Mouse (Mus musculus): ENCODE measurements around the gene Nek9. TPM values are rescaled to one million over a fixed set of nuclear protein-coding genes. Genes with fewer than 3 reads are reported as not detected.
"Not testable (repeated sequence)": the region's sequence is repeated elsewhere in the genome, so short reads cannot be mapped to it uniquely, and the experiment has no call there.

Gene Nek9
- polyA plus RNA-seq, 1 experiment, result 15.3 TPM

DNA sequence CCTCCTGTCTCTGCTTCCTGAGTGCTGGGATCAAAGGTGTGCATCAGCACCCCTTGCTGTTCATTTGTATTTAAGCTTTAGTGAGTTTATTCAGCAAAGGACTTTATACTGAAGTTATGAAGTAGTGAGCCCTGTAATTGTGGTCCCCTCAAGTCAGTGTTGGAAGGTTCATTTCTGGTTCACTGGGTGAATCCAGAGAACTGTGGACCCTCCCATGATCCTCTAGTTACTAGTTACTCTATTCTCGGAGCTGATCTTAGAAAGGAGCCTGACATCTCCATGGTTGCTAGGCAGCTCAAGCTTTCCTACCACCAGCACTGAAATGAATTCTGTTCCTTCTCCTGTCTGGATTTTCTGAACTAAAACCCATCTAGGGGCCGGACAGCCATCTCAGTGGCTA, 43.7 kb downstream of the Nek9 start:
- no peak for DNase-seq (ENCODE audit: low read depth, low spot score)
- 92% methylated on average over 2 of the region's 2 CpGs for WGBS

DNA sequence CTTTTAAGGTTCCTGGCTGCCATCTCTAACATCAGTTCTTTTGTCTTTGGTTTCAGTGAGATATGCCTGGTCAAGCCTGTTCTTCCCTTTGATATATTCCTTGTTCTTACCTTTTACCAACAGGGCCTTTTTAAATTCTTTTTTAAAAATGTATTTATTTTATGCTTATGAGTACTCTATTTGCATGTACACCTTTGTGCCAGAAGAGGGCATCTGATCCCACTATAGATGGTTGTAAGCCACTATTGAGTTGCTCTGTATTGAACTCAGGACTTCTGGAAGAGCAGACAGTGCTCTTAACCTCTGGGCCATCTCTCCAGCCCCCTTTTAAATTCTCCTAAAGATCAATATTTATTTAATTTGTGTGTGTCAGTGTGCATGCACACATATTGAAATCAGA, 46.3 kb downstream of the Nek9 start:
- DNase-seq (ENCODE audit: low read depth, low spot score), result no peak

DNA sequence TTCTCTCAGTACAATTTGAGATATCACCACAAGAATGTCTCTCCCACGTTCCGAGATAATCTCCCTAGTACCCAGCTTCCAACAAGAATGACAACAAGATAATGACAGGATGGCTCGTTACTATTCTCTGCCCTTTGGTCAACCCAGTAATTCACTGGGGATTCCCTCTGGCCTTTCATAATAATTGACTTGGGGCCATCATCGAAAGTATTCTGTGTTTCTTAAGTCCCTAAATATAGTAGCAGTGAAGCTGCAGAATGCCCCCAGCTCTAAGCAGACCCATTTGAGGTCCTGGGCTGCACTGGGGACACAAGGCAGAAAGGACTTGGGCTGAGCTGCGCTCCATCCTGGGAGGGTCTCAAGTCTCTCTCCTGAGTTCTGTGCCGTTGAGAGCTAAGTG, 46.9 kb downstream of the Nek9 start:
- 75% methylated on average over 6 of the region's 6 CpGs for WGBS
- no peak for DNase-seq (ENCODE audit: low read depth, low spot score)

DNA sequence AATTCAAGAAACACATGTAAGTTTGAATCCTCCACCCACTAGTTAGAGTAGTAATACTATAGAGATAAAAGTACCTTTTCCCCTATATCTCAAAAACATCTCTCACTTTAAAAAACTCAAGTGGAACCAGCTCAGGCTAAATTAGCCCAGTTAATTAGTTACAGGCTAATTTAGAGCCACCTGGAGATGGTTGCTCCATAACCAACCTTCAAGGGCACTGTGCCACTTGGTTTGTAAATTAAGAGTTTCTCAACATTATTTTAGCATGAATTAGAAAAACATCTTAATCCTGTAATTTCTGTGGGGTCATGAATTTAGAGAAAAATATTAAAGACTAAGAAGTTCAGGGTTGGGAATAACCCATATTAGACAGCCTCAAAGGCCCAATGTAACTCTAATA, 47.6 kb downstream of the Nek9 start:
- DNase-seq (ENCODE audit: low read depth, low spot score), result no peak

DNA sequence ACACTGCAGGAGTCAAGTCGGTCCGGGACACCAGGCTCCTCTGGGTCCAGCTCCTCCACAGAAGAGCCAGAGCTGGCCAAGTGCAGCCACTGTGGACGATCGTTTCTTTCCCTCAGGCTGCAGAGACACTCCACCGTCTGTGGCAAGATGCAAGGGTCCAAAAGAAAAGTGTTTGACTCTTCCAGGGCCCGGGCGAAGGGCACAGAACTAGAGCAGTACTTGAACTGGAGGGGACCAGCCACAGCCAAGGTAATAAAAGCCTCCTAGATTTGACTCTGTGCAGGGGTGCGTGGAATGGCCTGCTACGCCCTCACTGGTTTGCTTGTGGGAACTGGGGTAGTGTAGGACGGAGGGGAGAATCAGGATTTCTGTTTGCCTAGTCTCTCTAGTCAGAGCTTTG, 48.5 kb downstream of the Nek9 start:
- WGBS, result 79% methylated on average over 10 of the region's 10 CpGs
- no peak for DNase-seq (ENCODE audit: low read depth, low spot score)

DNA sequence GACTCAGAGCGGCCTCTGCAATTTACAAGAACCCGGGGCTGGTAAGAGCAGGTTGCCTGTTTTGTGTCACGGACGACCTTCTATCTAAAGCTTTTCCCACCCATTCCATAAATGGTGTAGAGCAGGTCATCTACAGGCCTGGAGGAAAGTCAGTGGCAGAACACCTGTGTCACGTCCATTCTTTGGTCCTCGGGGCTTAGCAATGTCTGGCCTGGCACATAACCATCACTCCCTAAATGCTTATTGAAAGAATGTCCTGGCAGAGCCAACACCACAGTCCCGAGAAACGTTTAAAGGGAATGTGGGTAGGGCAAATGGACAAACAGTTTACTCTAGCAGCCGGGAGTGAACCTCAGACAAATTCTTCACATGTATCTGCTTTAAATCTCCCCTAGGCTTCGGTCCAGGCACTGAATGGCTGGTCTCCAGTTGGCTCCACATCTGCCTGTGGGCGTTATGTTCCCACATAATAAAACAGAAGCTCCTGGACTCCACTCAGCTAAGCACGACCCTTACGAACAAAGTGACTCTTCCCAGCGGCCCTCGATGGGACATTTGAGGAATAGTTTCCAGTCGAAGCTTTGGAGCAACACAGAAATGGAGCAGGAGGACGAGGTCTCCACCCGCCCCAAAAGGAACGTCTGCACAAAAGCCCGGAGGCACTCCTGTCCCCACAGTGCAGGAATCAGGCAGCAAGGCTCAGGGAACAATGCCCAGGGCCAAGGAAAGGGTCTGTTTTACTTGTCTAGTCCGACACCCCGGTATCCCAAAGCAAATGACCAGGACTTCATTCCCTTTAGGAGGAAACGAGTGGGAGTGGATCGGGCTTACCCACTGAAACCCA, 49.8 kb downstream of the Nek9 start:
- no peak for DNase-seq (ENCODE audit: low read depth, low spot score)
- whole genome bisulfite sequencing, result 44% methylated on average over 24 of the region's 24 CpGs

DNA sequence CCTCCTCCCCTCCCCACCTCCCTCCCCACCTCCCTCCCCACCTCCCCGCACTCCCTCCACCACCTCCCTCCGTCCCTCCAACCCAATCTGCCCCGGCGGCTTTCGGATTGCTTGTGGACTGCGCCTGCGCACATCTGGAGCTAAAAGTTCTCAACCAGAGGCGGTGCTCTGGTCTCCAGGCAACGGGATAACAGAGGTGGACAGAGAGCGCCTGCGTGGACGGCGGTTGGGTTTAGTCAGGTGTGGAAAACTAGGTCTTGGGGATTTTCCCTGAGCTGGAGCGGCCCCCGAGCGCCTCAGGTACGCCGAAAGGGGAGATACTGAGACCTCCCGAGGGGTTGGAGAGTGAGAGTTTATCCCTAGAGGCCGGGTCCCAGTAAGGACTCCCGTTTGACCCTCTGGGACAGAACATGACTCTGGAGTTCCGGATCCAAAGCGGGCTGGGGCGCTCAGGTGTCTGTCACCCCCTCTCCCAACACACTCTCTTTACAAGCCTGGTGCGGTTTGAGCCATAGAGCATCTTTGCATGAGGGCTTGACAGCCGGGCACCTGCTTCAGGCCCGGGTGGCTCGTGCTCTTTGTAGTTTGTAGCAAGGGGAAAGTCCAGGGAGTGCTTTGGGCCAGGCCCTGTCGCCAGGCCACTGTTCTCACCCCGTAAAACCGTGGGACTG, 50.5 kb downstream of the Nek9 start, which contains the start of gene Zc2hc1c:
Zc2hc1c (plus strand) TSS at position 106 of the 671 bp plus-strand sequence.
- peak; percentile 76 for DNase-seq (ENCODE audit: low read depth, low spot score)
- 3% methylated on average over 30 of the region's 31 CpGs for WGBS

DNA sequence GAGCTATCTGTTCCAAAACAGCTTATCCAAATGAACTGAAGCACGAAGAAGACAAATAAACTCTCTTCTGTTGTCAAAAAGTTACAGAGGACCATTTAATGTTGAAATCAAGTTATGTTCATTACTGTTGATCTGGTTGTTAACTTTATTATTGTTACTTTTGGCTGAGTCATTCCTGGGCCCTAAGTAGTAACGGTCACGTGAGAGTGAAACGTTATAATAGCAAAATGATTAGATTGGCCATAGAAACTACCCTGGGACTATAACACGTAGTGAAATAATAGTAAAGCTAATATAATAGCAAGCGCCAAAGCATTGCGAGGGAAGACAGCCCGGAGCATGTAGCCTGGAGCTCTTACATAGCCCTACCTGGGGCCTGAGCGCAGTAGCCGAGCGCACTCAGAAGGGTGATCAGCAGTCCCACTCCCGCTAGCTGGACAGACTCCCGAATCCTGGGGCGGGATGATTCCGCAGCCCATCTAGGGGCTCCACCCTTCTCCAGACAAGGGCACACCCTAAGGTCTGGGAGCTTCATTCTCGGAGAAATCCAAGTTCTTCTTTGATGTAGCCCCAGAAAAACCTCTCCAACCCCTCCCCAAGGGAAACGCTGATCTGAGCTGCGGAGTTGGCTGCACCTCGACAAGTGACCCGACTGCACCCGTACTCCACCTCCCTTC, 51.2 kb downstream of the Nek9 start, which contains the start of gene Acyp1:
Acyp1 (minus strand) TSS at position 630 of the 677 bp plus-strand sequence.
- no peak for DNase-seq (ENCODE audit: low read depth, low spot score)
- WGBS, result 7% methylated on average over 21 of the region's 21 CpGs

DNA sequence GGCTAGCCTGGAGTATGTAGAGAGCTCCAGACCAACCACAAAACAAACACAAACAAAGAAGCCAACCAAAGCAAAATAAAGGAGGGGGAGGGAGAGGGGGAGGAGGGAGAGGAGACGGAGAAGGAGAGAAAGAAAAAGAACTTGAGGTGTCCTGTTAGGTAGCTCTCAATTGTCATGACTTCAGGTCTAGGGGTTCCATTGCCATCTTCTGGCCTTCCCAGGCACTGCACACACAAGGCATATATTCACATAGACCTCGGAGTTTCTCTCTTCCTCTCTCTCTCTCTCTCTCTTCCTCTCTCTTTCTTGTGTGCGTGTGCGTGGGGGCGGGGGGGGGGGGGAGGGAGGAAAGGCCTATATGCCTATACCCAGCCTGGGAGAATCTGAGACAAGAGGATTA, 52.2 kb downstream of the Nek9 start:
- WGBS, result 56% methylated on average over 2 of the region's 5 CpGs
- DNase-seq (ENCODE audit: low read depth, low spot score), result no peak

DNA sequence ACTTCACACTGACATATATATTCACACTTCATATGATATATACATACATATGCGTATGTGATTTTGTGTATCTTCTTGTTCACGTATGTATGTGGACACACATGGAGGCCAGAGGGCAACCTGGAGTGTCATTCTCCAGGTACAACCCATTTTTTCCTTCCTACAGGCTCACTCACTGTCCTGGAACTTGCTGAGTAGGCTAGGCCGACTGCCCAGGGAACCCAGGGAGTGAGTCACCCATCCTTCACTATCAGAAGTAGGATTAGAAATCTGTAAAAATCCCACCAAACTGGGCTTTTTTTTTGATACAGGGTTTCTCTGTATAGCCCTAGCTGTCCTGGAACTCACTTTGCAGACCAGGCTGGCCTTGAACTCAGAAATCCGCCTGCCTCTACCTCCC, 54.2 kb downstream of the Nek9 start:
- WGBS, result 83% methylated on average over 4 of the region's 4 CpGs
- no peak for DNase-seq (ENCODE audit: low read depth, low spot score)

DNA sequence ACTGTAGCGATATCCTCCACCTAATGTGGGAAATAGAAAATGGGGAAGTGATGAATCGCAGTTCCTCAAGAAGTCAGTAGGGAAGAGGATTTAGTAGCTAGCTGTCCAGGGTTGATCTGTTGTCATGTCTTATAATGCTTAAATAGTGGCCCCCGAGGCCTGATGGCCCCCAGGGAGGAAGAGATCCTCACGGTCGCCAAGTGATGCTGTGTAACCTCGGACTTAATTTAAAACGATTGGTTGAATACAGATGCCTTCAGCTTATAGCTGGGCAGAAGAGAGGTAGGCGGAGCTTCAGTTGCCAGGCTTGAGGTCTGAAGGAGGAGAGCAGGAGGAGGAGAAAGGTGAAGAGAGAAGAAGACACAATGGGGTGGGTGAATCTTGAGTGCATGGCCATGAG, 54.8 kb downstream of the Nek9 start:
- DNase-seq (ENCODE audit: low read depth, low spot score), result no peak
- WGBS, result 67% methylated on average over 8 of the region's 8 CpGs

DNA sequence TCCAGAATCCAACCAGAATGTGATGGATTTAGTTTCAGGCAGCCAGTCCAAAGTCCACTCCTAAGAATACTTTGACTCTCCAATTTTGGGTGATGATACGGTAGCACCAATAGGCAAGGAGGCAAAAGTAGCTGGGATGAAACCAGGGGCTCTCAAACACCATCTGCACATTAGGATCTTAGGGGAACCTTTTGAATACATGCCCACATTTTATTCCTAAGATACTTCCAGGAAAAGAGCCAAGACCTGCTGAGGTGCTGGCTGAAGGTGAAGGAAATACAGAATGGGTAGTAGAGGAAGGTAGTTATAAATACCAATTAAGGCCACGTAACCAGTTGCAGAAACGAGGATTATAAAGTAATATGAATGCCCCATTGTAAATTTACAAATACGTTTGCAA, 57.4 kb downstream of the Nek9 start:
- not testable (repeated sequence) for DNase-seq (ENCODE audit: low read depth, low spot score)
- 56% methylated on average over 2 of the region's 4 CpGs for WGBS

DNA sequence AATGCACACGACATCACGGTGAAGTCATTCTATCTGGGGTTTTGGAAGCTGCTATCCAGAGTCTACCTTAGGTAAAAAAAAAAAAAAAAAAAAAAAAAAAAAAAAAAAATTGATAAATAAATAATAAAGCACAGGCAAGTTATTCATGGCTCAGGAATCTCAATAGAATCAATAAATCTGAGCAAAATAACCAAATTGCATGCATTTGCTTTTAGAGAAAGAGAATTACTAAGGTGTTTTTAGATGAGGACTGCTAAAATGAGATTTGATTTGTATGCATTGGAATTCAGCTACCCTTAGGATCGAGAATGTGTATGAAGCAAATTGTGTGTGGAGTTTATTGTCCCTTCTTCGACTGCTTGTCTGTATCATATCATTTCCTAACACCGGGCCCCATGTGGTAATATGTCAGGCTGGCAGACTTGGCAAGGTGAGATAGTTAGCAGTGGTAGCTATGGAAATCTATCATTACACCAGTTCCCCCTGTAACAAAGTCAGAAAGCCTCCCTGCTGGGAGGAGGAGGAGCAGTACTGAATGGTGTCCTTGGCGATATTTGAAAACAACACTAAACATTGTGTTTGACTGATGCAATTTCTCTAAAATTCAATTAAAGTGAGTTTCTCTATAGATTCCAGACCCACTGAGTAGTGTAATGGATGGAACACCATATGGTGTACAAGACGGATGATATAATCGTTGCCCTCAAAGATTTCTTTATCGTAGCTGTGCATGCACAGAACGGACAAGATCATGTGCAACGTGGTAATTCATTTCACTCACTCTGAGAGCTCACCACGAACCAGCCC, 58.1 kb downstream of the Nek9 start:
- WGBS, result 61% methylated on average over 12 of the region's 12 CpGs

DNA sequence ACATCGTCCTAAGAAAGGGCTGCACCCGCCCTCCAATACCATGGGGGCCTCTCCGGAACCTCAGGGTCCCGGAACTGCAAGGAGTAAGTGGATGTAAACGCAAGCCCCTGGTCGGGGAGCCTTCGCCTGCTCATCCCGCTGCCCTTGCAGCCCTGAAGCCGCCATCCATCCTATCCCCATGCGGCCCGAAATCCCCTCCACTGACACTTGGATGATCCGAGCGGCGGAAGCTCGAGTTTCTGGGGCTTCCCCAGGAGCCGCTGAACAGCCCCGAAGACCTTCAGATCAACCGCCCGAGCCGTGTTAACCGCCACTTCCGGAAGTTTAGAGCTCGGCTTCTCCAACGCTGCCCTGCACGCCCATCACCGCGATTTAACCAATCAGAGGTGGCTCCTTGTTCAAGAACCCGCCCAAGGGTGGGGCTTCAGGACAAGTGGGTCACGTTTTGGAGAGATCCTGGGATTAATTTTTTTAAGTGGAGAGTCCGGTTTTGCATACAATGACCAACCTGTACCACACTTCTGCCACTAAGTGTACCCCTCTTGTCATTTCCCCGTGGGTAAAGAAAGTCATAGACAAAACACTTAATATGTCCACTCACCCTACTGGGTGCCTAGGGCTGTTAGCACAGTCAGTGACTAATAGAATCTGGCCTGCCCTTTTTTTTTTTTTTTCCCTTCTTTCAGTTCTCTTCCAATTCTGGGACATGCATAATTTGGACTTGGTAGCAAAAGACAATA, 58.9 kb downstream of the Nek9 start:
- peak; percentile 99 for DNase-seq (ENCODE audit: low read depth, low spot score)
- WGBS, result under 1% methylated on average over 31 of the region's 31 CpGs

More for the DNA sequence above, 58.1 kb downstream of the Nek9 start:
- DNase-seq (ENCODE audit: low read depth, low spot score), result no peak

DNA sequence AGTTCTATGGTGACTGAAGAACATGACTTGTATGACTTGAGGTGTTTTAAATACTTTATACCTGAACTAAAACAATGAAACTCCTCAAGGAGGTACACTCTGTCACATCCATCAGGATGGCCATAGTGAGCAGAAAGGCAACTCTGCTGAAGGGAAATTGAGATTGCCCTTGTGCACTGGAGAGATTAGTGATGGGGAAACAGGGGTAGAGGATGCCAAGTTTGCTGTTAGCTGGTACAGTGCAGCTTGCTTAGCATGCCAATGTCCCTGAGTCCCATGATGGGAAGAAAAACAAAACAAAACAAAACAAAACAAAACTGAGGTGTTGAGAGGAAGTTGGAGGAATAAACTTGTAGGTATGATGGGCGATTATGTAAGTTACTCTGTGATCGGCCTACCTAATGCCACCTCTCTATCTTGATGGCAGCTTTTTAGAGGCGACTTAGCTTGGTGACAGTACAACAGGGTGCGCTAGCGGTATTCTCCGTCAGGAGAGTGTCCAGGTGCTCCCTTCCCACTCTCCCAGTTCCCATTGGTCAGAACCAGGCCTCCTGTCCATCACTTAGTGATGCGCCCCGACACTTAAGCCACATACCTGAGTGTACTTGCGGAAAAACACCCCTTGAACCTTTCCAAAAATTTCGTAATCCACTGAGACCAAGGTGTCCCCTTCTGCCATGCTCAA, 59.6 kb downstream of the Nek9 start:
- no peak for DNase-seq (ENCODE audit: low read depth, low spot score)

DNA sequence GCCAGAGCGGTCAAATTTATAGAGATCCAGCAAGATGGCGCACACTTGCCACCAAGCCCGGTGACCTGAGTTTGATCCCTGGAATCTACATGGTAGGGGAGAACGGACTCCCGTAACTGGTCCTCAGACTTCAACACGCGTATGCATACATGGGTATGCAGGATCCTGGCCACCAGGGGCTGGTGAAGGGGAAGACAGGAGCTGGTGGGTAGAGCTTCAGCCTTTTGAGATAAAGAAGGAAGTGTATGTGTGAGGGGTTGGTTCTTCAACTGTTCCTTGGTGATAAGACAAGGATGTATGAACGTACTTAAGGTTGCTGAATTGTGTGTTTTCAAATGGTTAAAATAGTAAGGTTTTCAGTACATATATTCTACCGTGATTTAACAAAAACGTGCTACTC, 60.2 kb downstream of the Nek9 start:
- no peak for DNase-seq (ENCODE audit: low read depth, low spot score)
- 96% methylated on average over 10 of the region's 10 CpGs for WGBS

More for the DNA sequence above, 59.6 kb downstream of the Nek9 start:
- WGBS, result 2% methylated on average over 10 of the region's 10 CpGs

DNA sequence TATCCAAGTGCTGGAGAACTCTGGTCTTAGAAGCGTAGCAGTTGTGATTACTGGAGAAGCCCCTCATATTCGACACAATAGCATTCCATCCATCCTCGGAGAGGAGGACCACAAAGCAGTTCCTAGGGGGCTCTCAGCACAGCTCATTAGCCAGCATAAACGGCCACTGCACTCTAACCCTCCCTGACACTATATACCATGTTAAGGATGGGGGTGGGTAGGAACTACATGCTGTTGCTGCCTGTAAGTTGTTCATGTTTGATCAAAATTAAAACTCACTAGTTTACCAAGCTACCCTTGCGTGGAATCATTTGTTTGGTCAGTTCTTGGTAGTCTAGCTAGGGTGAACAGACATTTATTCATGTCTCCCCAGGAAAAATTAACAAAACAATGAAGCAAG, 62.9 kb downstream of the Nek9 start:
- DNase-seq (ENCODE audit: low read depth, low spot score), result no peak
- 89% methylated on average over 5 of the region's 5 CpGs for WGBS

DNA sequence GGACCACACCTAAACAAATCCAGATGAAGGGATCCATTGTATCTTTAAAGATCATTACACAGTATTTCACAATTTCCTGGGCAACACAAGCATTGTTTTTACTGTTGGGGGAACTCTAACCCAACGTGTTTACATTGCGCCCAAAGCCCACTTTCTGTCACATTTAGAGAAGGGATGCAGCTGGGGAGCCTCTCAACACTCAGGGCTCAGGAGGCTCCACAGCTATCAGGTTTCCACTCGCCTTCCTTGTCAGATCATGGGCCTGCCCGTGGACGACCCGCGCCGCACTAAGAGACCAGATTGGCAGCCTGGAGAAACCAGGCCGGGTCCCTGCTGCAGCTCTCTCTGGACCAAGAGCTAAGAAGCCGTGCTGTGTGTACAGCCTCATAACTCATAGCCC, 65.7 kb downstream of the Nek9 start:
- 70% methylated on average over 10 of the region's 10 CpGs for WGBS
- no peak for DNase-seq (ENCODE audit: low read depth, low spot score)

DNA sequence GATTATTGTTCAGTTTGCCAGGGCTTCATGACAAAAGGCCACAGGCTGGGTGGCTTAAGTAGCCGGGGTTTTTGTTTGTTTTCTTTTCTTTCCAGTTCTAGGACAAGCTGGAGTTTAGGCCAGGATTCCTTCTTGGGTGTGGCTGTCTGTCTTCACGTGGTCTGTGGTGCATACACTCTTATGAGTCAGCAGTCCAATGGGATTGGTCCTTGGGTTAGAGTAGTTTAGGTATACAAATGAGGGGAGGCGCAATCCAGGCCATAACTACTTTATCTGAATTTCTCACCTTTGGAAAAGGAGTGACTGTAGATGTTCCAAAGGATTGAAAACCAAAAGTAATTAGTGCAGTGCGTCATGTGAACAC, 67.3 kb downstream of the Nek9 start:
- WGBS, result 51% methylated on average over 4 of the region's 4 CpGs
- no peak for DNase-seq (ENCODE audit: low read depth, low spot score)
